Mouse (Mus musculus) neutrophil, adult 65 days (primary cell): ENCODE measurements around the gene Pou3f1. TPM values are rescaled to one million over a fixed set of nuclear protein-coding genes. Genes with fewer than 3 reads are reported as not detected.

Experiments used
- total RNA-seq: library from RNA; stranded (reverse); gene quantifications from 2 replicates; pipeline ENCODE4 v1.2.4, GENCODE M21; 2023

Pou3f1 gene
- total RNA-seq: not detected in 2 replicates

DNA sequence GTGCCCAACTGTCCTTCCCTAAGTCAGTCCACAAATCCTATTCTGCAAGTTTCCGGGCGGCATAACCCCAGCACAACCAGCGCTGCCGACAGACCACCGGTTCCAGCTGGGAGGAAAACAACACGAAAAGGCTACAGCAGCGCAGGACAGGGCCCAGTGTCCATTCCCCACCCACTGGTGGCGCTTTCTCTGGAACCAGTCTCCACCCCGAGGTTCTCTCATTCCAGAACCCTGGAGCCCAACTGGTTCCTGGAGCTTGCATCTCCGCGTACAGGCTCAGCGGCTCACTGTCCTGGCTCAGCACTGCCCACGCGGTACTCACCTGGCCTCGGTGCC is at the start of gene Pou3f1:
Gene Pou3f1, plus strand, starts transcription at position 290 of the 336 bp plus-strand sequence.

DNA sequence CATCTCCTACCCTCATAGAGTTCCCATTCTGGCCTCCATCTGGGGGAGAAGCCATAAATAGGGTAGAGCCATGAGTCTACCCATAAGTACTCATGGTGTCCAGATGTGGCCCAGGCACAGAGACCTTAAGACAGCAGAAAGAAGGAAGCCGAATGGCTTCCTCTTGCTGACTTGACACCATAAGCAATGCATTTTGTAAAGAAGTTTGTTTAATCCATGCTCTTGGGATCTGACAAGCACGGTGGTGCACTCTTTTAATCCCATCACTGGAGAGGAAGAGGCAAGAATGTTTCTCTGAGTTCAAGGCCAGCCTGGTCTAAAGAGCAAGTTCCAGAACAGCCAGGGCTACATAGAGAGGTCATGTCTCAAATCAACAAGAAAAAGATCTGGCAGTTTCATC is 45.9 kb upstream of the Pou3f1 start, which contains the start of gene 3100002H09Rik:
Gene 3100002H09Rik, minus strand, starts transcription at position 101 of the 400 bp plus-strand sequence.

DNA sequence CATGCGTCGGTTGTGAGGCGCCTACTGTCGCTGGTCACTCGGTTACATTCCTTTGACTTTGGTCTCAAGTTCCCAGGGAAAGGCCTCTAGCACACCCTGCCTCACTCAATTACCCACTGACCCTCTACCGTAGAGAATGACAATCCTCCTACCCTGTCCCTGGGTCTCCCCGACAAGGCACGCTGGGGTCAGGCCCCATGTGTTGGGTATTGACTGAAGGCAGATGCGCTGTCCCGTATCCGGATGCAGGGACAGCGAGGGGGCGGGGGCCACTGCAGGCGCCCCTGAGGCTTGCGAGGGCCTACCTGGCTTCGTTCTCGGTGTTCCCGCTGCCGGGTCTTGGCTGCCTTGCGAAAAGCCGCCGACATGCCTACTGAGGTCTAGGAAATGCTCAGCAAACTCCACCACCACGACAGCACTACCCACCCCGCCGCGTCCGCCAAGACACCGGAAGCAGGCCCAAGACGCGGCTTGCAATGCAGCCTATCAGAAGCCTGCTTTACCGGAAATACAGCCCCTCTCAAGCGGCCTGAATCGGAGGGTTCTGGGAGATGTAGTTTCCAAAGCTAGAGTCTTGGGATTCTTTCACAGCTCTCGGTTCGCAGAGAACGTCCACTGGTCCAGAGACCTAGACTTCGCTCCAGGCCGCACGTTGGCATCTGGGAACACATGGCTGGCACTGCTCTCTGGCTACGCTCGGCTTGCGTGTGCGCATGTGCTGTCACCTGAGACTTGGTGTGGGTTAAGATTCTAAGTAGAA is 36.7 kb downstream of the Pou3f1 start, which contains the start of gene Utp11:
Gene Utp11, minus strand, starts transcription at position 466 of the 760 bp plus-strand sequence.

GRCm38 (mm10) chr4:124700248-124700971 is 43.8 kb downstream of the Pou3f1 start, which contains the start of gene Fhl3:
Gene Fhl3 (plus strand): TSS chr4:124700701.

Other genes starting within 250 kb of the Pou3f1 start
- not detected in 2 replicates for gene 3100002H09Rik, start 46.0 kb upstream of the Pou3f1 start, total RNA-seq
- gene Utp11, start 36.8 kb downstream of the Pou3f1 start, total RNA-seq: 7.2 and 12.4 TPM in 2 replicates
- gene Fhl3, start 43.9 kb downstream of the Pou3f1 start, total RNA-seq: 32.5 and 35.7 TPM in 2 replicates
- 23.7 and 26.4 TPM in 2 replicates for gene Sf3a3, start 58.0 kb downstream of the Pou3f1 start, total RNA-seq
- gene Inpp5b, start 85.0 kb downstream of the Pou3f1 start, total RNA-seq: 54.6 and 71.0 TPM in 2 replicates
- 66.4 and 67.3 TPM in 2 replicates for gene Mtf1, start 145.3 kb downstream of the Pou3f1 start, total RNA-seq
- gene Yrdc, start 193.9 kb downstream of the Pou3f1 start, total RNA-seq: 51.9 and 83.1 TPM in 2 replicates
- gene 1110065P20Rik, start 194.4 kb downstream of the Pou3f1 start, total RNA-seq: 10.8 and 13.5 TPM in 2 replicates
- gene Maneal, start 205.4 kb downstream of the Pou3f1 start, total RNA-seq: not detected in 2 replicates
- 0.09 TPM in 1 of 2 replicates, not detected in the other for gene Epha10, start 224.1 kb downstream of the Pou3f1 start, total RNA-seq